Mouse (Mus musculus) bone marrow macrophage, adult 2 months (primary cell): Measurements from ENCODE around the gene Fgfr2.

ENCODE experiments used
- CTCF ChIP-seq: IDR thresholded peaks from 2 replicates; pipeline ENCODE4 v1.5.1; 2012; ENCODE audit warnings: low read depth, mild to moderate bottlenecking, low read length, moderate library complexity
- POLR2A ChIP-seq: IDR thresholded peaks from 2 replicates; pipeline ENCODE4 v1.6.1; 2012; ENCODE audit warnings: mild to moderate bottlenecking, low read depth, low read length, borderline replicate concordance

DNA sequence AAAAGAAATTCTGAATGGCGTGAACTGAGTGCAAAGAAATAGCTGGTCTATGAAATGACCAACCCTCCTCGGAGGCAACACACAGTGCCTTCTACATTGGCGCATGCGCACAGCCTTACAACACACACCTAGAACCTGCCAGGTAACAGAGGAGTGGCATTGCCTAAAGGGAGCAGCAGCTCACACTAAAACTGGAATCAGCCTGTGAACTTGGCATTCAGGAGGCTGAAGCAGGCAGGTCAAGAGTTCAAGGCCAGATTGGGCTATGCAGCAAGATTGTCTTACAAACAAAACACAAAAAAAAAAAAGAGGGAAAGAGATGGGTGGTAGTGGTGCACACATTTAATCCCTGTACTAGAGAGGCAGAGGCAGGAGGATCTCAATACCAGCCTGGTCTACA is 13.7 kb downstream of the Fgfr2 start:
- no peak for TF ChIP-seq CTCF
- no peak for TF ChIP-seq POLR2A
